Mouse (Mus musculus) ovary, postnatal 36 days (tissue): ENCODE data around the gene Dnajb3.
"Not testable (repeated sequence)": the region's sequence is repeated elsewhere in the genome, so short reads cannot be mapped to it uniquely, and the experiment has no call there.

Experiments
- DNase-seq: peaks from one replicate; pipeline ENCODE4 v3.0.0; 2022; ENCODE audit warnings: low spot score, mixed read lengths

Gene Dnajb3

DNA sequence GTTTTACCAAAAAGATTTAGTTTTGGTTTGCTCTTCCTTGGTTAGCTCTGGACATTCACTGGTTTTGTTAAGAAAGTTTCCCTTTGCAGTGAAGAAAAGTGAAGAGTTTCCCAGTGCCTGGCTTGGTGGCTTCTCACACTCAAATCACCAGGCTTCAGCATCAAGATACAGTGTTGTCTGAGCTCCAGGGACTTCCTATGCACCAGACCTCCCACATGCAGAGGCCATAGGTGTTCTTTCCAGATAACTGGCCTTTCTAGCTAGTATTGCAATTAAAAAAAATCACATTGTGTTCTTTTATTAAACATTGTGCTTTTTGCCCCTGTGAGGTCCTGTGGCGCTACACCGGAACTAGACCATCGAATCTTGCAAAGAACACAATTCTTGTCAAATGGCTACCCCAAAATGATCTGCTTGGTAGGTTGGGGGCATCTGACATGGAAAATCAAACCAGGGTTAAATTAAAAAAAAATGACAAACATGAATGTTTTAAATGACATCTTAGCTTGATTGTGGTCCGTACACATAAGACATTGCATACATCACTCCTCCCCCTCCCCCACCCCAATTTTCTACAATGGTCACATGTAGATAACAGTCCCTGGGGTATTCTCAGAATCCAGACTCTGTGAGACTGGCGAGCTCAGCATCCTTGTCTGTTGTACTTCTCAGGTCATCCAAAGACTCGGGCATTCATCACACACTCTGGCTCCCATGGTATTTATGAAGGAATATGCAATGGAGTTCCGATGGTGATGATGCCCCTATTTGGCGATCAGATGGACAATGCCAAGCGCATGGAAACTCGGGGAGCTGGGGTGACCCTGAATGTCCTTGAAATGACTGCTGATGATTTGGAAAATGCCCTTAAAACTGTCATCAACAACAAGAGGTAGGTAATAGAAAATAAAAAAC is 10.1 kb upstream of the Dnajb3 start:
- no peak for DNase-seq

DNA sequence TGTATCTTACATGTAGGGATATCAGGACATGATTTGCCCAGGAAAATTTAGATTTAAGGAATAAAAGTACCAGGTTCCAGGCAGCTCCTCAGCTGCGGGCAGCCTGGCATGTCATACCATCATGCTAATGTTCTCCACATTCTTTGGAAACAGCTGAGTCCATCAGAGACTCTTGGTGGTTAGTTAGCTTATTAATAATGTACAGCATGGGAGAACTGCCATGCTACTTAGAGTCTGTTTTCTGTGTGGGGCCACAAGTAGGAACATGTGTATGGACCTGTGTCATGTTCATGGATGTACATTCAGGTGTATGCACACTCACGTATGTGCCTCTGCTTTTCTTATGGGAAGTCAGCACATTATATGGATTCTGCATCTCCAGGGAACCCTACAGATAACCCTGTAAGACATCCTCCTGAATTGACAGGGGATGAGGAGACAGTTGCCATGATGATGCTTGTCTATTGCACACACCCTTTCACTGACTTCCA is 8.9 kb upstream of the Dnajb3 start:
- no peak for DNase-seq

- peak; percentile 36 for DNase-seq
Measured at GRCm38 (mm10) chr1:88213766-88214461, 8.3 kb upstream of the Dnajb3 start.

GRCm38 (mm10) chr1:88213061-88213460 is 7.5 kb upstream of the Dnajb3 start:
- no peak for DNase-seq

DNA sequence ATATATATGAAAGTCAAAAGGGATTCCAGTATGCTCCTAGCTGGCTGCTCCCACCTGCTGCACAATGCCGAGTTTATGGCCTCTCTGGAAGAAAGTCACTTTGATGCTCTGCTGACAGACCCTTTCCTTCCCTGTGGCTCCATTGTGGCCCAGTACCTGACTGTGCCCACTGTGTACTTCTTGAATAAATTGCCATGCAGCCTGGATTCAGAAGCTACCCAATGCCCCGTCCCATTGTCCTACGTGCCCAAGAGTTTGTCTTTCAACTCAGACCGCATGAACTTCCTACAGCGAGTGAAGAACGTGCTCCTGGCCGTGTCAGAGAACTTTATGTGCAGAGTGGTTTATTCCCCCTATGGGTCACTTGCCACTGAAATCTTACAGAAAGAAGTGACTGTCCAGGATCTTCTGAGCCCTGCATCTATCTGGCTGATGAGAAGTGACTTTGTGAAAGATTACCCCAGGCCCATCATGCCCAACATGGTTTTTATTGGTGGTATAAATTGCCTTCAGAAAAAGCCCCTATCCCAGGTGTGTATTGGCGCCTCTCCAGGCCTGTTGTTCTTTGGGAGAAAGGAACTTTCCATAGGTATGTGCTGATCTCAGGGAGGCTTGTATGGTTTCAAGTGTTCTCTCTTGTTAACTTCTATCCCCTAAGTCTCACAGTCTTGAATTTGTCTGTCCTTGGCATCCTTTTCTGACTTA is 6.9 kb upstream of the Dnajb3 start:
- DNase-seq: no peak

DNA sequence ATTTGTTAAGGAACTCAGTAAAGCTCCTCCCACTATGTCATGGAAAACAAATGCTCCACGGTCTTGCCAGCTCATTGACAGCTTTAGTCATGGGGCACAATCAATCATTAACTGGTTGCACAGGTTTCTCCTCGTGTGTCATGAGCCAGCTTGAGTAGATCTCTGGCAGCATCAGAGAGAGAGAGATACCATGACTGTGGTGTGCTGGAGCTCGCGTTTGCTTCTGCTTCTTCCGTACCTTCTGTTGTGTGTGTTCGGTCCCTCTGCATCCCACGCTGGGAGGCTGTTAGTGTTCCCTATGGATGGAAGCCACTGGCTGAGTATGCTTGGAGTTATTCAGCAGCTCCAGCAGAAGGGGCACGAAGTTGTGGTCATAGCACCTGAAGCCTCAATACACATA is 6.2 kb upstream of the Dnajb3 start, which contains the start of gene Ugt1a1:
TSS of gene Ugt1a1 (plus strand) at position 148 of the 400 bp plus-strand sequence.
- DNase-seq: peak; percentile 14

GRCm38 (mm10) chr1:88206843-88207479 is 1.4 kb upstream of the Dnajb3 start:
- DNase-seq: no peak

DNA sequence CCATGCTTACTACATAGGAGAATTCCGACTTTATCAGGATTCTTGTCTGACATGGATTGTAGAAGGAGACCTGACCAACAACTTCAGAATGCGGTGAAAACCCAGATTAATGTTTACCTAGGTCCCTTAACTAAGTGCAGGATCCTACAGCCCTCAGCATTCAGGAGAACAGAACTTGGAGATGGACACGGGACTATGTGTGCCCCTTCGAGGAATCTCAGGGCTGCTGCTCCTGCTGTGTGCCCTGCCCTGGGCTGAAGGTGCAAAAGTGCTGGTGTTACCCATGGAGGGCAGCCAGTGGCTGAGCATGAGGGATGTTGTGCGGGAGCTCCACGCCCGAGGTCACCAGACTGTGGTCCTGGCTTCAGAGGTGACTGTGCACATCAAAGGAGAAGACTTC is 5.1 kb downstream of the Dnajb3 start, which contains the start of gene Ugt1a2:
TSS of gene Ugt1a2 (plus strand) at position 146 of the 400 bp plus-strand sequence.
- no peak for DNase-seq

- no peak for DNase-seq
Measured at GRCm38 (mm10) chr1:88199996-88200395, 5.6 kb downstream of the Dnajb3 start.

- no peak for DNase-seq
Measured at GRCm38 (mm10) chr1:88197443-88197842, 8.1 kb downstream of the Dnajb3 start.

DNA sequence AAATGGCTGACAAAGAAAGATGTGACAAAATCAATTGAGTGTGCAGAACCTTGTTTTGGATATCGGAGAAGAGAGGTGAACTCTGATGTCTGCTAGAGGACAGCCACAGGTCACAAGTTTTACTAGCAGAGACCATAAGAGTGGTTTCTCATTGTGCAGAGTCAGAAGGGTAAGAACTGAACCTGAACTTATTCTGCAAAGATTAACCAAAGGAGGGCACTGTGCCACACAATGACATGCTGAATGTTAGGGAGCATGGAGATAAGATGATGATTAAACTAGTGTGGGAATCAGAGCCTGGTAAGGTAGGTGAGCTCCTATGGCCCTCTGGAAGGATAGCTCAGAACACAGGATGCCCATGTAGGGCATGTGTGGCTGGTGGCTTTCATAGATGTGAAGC is 9.9 kb downstream of the Dnajb3 start:
- no peak for DNase-seq

DNA sequence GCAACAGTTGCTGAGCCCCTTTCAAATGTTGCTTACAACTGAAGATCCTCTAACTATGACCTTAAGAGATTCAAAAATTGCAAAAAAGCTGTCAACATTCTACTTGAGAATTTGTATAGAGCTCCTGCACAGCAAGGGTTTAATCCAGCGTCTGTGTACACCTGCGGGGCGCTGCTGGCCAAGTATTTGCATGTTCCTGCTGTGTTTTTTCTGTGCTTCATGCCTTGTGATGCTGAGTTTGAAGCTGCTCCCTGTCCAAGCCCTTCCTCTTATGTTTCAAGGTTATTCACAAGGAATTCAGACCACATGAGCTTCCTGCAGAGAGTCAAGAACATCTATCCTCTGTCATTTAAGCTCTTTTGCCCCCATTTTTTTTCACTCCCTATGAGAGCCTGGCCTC is 13.4 kb downstream of the Dnajb3 start:
- no peak for DNase-seq

- no peak for DNase-seq
Measured at GRCm38 (mm10) chr1:88186325-88186935, 19.2 kb downstream of the Dnajb3 start.

DNA sequence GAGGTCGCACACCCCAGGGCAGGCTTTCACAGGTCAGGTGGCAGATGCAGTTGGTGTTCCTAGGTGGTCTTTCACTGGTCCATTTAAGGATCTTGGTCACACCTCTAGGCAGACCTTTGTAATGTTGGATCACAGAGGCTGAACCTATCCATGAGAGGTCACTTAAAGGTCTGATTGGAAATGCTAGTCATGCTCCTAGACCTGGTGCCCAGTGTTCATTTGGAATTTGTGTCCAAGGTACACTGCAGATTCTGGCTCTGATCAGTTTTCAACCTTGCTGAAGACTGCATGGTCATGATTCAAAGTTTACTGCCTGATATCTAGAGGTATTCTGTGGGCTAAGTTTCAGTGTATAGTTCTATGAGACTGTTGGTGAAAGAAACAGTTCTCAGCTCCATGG is 25.9 kb downstream of the Dnajb3 start:
- DNase-seq: no peak

- DNase-seq: not testable (repeated sequence)
Measured at GRCm38 (mm10) chr1:88172190-88172589, 33.4 kb downstream of the Dnajb3 start.

DNA sequence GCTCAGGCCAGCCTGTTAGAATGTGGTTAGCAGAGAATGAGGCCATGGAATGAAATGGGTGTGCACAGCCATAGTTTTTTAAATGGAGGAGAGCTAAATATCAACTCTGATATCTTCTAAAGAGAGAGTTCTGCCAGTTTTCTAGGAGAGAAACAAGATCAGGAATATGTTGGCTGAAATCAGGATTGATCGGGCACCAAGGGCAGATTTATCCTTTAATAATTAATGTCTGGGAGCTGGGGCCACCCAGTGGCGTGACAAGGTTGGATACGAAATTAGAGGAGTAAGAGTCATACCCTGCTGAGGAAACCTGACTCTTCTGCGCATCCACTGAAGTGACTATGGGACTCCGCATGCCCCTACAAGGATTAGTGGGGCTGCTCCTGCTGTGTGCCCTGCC is 39.9 kb downstream of the Dnajb3 start, which contains the start of gene Ugt1a5:
TSS of gene Ugt1a5 (plus strand) at position 302 of the 400 bp plus-strand sequence.
- DNase-seq: no peak

- no peak for DNase-seq
Measured at GRCm38 (mm10) chr1:88158430-88158829, 47.2 kb downstream of the Dnajb3 start.
